Mouse (Mus musculus) granulocyte monocyte progenitor cell, adult 5-6 weeks (primary cell): ENCODE data around the gene Nmu. TPM values are rescaled to one million over a fixed set of nuclear protein-coding genes. Genes with fewer than 3 reads are reported as not detected.

Experiments used
- ATAC-seq: replicated peaks from 2 replicates; pipeline ENCODE4 v1.8.0; 2016; ENCODE audit warnings: mild to moderate bottlenecking, moderate TSS enrichment, inconsistent platforms; ENCODE audit not compliant: poor library complexity, severe bottlenecking
- total RNA-seq, 2 experiments: library from RNA; stranded (forward) in 1 of 2; stranded (reverse) in 1 of 2; fragments of 200-712, 200-1000 nt in 1 of 2; fragments of >200 nt in 1 of 2; fragmentation: Nextera tagmentation in 1 of 2; gene quantifications; 2 replicates each; pipeline ENCODE4 v1.2.3; 2014 to 2017

The Nmu gene
- total RNA-seq, 2 experiments from 2014 or later = not detected

DNA sequence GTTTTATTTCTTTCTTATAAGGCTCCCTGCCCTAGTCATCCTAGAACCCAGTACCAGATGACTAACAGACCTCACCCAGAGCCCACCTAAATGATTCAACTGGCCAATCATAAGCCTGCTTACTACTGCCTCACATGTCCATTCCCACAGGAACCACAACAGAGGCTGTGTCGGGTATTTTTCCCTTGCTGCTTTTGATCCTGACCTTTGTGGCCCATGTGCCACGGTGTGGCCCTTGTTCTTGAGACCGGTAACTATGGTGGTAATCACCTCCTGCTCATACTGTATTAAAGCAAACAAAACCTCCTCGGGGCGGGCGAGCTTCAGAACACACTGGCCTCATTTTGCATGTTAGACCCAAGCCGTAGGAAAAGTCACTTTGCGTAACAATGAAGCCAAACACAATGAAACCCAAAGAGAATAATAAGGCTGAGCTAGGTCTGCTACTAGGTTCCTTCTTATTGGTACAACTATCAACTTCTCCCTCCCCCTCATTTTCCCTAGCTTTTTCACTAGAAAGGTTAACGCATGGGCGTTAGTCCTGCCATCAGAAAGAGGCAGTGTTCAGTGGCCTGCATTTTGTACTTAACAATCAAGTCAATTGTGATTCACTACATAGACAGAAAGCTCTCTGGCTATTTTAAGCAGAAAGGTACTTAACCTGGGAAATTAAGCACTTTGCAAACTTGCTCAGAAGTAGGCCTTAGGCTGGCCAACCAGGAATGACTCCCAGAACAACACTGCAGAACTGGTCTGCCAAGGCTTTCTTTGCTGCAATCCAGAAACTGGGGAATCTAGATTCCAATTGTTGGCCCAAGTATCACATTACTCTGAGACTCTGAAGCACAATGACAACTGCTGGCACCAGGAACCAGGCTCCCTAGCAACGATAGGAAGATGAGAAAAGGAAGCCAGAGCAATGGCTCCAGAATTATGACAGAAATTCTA is 42.1 kb downstream of the Nmu start:
- ATAC-seq = no peak

DNA sequence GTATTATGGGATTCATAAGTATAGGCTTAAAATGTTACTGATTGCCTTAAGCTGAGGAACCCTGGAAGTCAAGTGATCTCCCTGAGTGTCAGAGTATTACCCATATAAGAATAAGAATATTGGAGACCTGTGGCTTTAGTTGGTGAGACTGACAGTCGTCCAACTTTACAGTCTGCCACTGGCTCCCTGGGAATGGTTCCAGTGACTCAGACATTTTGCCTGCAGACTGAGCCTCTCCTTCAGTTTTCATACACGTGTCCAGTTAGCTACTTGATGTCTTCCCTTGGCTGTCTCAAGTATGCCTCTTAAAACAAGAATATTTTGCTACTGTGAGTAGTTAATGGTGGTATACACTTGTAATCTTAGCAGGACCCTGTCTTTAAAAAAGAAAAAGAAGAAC is 55.4 kb downstream of the Nmu start:
- no peak for ATAC-seq

DNA sequence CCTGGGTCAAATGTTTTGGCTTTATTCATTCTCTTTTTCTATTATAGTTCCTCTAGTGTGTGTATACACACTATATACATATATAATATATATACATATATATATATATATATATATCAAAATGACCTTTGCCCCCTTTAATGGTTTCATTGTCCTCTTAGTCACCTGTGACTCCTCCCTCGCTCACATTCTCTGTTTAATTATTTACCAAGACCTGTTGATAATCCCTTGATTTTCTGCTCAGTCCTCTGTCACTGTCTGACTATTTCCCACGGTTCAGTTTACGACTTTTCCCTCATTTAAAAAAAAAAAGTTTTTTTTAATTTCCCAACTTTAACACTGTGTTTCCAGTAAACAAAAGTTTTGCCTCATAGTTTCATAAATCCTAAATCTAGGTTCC is 57.3 kb downstream of the Nmu start:
- ATAC-seq = no peak

DNA sequence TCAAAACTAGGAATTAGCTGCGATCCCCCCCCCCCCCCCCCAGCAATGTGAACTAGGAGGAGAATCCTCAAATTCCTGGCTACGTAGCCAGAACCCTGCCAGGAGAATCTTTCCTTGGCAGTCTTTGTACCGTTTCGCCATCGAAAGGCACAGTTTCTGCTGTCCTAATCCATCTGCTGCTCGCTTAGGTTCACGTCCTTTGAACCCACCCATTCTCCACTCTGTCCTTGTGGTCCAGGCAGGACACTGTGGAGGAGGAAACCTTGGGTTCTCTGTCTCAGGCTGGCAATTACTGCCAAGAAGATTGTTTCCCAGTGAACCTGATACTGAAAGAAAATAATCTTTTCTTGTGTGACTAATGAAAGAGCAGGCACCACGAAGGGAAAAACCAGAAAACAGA is 58.0 kb downstream of the Nmu start:
- ATAC-seq = no peak

DNA sequence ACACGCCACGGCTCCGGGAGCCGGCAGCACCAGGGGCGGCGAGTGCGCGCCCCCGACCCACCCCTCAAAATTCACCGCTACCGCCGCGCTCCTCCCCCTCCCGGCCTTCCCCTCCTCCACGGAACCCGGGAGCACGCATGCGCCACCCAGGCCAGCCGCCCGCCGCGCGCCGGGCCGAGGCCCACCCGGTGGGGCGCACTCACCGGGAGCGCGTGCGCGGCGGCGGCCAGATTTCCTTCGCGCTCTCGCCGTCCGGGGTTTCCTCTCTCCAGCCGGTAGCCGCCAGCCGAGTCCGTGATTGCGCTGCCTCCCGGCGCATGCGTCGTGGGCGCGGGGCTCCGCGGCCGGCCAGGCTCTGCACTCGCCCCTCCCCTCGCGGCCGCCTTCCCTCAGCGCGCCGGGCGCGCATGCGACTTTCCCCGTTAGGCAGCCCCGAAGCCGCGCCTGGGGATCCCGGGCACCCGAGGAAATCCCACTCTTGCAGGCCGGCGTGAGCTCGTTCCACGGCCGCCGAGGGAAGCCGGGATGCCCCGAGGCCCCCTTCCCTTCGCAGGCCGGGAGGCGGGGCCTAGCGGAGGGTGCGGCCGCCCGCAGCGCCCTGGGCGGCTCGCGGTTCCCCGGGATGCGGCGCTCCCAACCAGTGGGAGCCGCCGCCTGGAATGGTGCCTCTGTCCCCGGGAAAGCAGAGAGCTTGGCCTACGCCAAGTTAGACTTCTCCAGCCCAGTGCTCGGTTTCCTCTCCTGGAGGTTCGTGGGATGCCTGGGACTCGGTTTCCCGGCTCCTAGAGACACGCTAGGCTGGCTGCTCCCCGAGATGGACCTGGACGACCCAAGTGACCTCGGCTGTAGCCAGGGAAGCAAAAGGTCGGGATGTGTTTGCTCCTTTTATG is 58.9 kb downstream of the Nmu start, which contains the start of gene Clock:
Clock (minus strand) TSS at position 341 of the 890 bp plus-strand sequence.
- peak; percentile 83 for ATAC-seq

DNA sequence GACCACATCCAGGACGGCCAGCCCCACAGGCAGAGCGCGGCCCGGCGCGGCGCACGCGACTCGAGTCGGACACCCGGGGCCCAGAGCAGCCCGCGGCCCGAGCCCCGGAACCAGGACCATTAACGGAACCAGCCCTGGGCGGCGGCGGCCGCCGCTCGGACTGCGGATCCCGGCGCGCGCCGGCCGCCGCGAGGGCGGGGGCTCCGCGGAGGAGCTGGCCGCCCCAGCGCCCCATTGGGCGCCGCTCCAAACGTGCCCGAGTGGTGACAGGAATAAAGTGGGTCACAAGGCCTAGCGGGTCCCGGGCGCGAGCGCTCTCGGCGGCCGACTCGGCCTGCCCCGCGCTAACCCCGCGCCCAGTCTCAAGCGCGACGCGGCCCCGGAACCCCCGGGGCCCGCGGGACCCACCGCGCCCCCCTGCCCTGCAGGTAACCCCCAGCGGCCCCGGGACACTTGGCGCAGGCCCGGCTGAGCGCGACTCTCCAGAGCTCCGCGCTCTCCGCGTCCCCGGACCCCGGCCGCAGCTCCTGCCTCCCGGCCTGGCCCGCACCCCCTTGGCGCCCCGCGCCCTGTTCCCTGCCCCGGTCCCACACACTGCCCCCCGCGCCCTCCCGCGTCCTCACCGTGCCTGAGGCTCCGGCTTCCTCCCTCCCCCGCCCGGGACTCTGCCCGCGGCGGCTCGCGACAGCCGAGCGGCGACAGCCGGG is 59.7 kb downstream of the Nmu start:
- peak; percentile 80 for ATAC-seq

DNA sequence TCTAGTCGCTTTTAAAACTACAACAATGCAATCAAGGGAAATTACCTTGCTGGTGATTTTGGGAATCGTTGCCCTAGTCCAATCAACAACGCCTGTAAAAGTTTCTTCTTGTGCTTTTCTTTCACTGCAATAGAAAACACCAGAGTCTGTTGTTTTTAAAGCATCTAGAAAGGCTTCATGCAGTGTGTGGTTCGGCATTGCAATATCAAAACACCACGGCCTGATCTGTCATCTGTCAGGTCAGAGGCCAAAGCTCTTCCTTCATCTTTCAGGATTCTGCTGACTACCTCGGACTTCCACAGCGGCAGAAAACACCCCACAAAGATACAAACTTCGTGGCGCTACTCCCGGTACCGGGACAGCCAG is 60.2 kb downstream of the Nmu start:
- ATAC-seq = no peak

DNA sequence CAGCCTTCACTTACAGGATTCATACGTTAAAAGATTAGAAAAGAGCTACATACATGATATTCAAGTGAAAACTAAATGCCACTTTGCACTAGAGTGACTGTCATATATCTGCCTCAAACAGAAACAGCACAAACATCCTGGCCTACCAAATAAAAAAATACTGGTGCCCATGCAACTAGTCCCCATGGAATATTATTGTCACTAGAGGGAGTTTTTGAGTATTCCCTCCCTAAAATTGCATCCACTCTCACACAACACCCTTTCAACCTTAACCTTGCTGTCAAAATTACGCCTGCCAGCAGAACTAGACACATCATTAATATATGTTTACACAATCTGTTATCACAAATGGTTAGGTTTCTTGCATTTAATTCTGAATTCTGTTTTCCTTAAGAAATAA is 61.6 kb downstream of the Nmu start:
- no peak for ATAC-seq

DNA sequence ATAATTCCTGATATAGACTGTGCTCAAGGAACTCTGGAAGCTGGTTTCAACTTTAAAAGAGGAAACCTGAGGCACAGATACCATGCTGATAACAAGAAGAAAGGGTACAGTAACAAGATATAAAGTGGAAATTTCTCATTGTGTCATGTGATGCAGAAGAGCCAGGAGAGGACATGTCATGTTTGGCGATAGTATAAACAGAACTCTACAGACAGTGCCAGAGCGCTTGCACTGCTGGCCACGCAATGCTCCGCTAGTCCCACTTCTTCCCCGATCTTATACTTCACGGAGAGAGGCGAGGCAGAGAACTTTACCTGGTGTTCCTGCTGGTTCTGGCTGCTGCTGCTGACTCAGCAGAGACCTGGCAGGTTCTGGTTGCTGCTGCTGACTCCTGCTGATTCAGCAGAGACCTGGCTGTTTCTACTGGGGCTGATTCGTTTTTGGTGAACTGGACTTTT is 74.3 kb downstream of the Nmu start:
- ATAC-seq = no peak

DNA sequence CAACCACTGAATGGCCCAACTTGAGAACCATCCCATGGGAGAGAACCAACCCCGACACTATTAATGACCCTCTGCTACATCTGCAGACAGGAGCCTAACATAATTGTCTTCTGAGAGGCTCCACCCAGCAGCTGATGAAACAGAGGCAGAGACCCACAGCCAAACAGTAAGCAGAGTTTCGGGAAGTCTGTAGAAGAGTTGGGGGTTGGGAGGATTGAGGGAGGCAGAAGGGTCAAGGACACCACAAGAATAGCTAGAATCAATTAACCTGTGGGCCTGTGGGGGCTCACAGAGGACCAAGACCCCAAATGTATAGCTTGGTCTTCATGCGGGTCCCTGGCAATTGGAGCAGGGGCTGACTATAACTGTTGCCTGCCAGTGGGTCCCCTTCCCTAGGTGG is 75.3 kb downstream of the Nmu start:
- ATAC-seq = no peak

DNA sequence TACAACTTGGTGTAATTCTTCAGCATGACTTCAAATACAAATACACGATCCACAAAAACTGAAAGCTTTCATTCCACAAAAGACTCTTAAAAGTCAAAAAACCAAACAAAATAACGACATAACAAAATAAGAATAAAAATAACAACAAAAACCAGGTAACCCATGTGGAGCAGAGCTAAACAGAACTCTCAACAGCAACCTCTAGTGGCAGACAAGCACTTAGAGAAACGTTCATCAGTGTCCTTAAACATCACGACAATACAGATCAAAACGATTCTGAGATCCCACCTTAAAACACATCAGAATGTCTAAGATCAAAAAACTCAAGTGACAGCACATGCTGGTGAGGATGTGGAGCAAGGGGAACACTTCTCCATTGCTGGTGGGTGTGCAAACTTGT is 76.5 kb downstream of the Nmu start:
- ATAC-seq = no peak

DNA sequence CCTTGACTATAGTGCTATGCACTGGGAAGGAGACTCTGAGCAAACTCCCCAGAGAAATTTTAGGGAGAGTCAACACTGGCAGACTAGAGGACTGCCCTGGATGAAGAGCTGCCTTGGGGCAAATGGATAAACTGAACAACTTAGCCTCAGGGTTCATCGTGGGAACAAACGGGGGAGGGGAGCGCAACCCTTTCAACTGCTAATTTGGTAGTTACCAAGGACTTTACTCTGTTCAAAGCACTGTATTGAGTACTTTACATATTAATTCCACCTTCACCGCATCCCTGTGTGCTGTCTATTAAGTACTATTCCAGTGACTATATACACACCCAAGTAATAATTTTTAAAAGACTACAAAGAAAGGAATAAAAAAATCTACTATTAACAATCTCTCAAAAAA is 77.9 kb downstream of the Nmu start:
- ATAC-seq = no peak

DNA sequence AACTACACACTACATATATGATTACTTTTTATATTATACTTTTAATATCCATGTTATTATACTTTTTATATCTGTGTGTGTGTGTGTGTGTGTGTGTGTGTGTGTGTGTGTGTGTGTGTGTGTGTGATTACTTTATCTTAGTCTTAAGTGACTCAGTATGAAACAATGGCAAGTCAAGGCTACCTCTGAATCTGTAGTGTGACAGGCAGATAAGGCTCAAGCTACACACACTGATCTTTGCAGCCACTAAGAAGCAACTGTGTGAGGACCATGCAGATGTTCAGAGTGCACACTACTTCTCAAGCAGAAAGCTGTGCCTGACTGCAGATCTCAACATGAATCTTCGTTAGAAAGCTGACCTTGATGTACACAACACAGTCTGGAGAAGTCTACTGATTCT is 79.7 kb downstream of the Nmu start:
- no peak for ATAC-seq

Other genes with a start within 250 kb of the Nmu start
- 36.0 and 38.7 TPM in 2 replicates for gene Srd5a3, start 223.5 kb downstream of the Nmu start, total RNA-seq (2014; fragmentation: Nextera tagmentation)
- gene Srd5a3, start 223.5 kb downstream of the Nmu start, total RNA-seq (2017) = 34.8 and 40.6 TPM in 2 replicates
- gene Tmem165, start 179.9 kb downstream of the Nmu start, total RNA-seq (2014; fragmentation: Nextera tagmentation) = 98.5 and 105 TPM in 2 replicates
- 133 and 147 TPM in 2 replicates for gene Tmem165, start 179.9 kb downstream of the Nmu start, total RNA-seq (2017)
- gene Clock, start 59.0 kb downstream of the Nmu start, total RNA-seq (2014; fragmentation: Nextera tagmentation) = 10.6 and 12.5 TPM in 2 replicates
- gene Clock, start 59.0 kb downstream of the Nmu start, total RNA-seq (2017) = 8.0 and 12.3 TPM in 2 replicates
- not detected in 2 replicates for gene Pdcl2, start 32.6 kb downstream of the Nmu start, total RNA-seq (2014; fragmentation: Nextera tagmentation)
- gene Pdcl2, start 32.6 kb downstream of the Nmu start, total RNA-seq (2017) = not detected in 2 replicates
- gene Gm7271, start 120.3 kb upstream of the Nmu start, total RNA-seq (2014; fragmentation: Nextera tagmentation) = not detected in 2 replicates
- not detected in 2 replicates for gene Gm7271, start 120.3 kb upstream of the Nmu start, total RNA-seq (2017)
- gene Exoc1, start 165.5 kb upstream of the Nmu start, total RNA-seq (2014; fragmentation: Nextera tagmentation) = 40.9 and 87.9 TPM in 2 replicates
- 49.0 and 50.1 TPM in 2 replicates for gene Exoc1, start 165.5 kb upstream of the Nmu start, total RNA-seq (2017)
- gene Cep135, start 224.9 kb upstream of the Nmu start, total RNA-seq (2014; fragmentation: Nextera tagmentation) = 5.8 and 12.7 TPM in 2 replicates
- gene Cep135, start 224.9 kb upstream of the Nmu start, total RNA-seq (2017) = 12.5 and 15.9 TPM in 2 replicates